Mouse (Mus musculus): ENCODE measurements around the gene Atg5.

The Atg5 gene

DNA sequence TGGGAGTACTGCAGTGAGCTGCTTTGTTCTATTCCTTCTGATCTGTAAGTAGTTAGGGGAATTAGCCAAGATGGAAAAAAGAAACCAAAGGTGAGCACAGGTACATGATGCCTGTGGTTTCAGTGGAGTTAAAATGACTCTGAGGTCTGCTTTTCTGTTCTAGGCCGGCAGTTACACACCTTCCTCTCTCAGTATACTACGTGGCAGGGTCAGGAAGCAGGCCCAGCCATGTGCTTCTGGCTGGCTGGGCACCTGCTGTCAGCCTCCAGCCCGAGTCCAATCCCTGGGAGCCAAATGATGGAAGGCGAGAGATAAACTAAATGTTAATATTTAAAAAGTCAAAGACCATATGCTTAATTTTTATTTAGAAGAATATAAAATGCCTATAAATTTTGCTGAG lies 85.3 kb downstream of the Atg5 start:
- no peak for DNase-seq (ENCODE audit: low spot score)

DNA sequence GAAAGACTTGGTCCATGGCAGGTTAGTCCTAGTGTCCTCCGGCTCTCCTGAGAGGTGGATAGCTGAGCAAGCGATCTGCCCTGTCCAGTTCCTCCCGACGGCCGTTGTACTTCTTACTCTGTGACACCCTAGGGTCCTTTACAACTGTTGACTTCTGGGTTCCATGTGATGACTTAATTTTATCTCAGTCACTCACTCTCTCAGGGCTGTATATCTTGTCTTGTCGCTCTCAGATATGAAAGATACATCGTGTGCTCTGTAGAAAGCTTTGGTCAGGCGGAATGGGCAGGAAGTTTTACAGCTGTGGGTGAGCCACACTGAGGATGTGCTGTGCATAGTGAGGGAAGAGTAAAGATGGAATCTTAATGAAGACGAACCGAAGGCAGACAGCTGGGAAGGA lies 86.2 kb downstream of the Atg5 start:
- no peak for DNase-seq (ENCODE audit: low spot score)

DNA sequence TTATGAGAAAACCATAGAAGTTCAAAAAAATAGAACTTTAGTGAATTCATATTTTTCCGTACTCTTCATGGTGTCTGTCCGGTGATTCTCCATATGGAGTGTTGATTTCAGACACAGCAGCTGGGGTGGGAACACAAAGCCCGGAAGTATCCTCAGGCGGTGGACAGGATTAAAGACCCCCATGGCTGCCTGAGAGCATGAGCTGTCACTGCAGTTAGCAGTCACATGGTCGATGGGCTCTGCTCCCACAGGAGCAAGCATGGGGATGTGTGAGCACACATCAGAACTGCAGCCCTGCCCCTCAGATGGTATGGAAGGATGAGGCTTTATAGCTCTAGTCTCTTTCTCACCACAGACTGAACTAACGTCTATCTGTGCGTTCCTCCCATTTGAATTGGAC lies 87.1 kb downstream of the Atg5 start:
- DNase-seq (ENCODE audit: low spot score), result no peak

DNA sequence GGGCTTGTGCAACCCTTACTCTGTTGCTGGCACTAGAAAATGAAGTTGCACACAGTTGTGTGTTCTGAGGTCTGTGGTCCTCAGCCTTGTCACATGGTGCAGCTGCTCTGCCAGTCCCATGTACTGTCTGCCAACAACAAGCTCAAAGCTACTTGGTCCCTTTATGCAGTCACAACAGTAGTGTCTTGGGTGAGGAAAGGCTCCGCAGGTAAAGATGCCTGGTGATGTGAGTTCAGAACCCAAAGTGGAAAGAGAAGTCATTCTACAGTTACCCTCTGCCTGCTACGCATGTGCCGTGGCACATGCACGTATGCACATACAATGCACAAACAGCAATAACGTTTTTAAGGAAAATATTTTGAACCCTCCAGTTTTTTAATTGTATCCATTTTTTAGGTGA lies 88.5 kb downstream of the Atg5 start:
- DNase-seq (ENCODE audit: low spot score), result no peak

DNA sequence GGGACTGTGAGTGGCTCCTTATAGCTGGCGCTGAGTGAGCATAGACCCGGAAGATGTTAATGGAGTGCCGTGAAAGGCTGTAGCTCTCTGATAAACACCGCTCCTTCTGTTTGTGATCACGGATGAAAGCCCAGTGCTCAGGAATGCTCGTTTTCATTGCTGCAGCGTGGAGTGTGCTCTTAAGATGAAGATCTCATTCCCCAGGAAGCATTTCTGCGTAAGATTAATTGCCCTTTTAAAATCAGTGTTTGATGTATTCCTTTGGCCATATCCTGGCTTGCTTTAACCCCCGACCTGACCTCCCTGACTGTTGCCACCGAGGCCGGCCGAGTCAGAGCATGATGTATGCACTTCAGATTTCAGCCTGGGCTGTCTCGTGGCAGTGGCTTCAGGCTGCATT lies 89.2 kb downstream of the Atg5 start:
- DNase-seq (ENCODE audit: low spot score), result no peak

DNA sequence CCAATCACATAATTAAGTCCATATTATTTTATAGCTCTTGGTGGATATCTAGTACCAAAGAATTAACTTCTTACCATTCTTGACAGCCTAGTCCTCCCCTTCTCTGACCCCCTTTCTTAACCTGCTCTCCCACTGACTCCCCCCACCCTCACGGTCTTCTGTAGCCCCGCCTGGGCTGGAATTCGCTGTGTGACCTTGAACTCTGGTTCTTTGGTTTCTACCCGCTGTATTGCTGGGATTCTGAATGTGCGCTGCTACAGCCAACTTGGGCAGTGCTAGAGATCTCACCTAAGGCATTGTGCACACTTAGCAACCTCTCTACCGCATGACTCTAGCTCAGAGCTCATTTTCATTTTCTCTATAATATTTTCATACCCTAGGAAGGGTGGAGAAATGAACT lies 90.7 kb downstream of the Atg5 start:
- no peak for DNase-seq (ENCODE audit: low spot score)

DNA sequence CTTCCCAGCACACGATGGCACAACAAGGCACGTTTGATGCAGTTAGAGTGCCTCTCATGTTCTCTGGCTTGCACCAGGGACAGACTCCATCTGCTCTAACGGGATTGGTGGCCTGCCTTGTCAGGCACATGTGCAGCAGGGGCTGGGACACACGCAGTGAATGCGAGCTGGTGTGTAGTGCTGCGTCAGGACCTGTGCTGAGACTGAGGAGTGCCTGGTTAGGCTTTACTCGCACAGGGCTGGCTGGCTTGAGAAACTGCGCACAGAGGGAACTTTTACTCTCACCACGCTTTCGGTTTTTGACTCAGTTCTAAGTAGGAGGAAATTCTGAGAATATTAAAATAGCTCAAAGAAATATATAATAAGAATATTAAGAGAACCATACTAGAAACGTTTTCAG lies 92.5 kb downstream of the Atg5 start:
- DNase-seq (ENCODE audit: low spot score), result no peak

DNA sequence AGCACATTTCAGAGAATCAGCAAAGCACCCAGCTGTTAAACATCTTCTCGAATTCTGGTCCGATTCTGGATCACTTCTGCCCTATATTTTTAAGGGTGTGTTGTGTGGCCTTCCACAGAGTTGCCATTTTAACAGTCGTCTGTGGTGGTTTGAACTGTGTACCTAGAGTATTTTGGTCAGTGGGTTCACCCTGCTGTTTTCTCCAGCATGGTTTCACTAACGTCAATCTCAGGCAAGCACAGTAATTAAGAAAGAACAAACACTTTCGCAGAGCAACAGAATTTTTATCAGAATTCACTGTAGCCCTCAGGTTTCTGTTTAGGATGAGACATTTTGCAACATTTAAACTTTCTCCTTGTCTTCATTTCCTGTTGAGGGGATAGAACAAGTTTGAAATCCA lies 94.3 kb downstream of the Atg5 start:
- no peak for DNase-seq (ENCODE audit: low spot score)

DNA sequence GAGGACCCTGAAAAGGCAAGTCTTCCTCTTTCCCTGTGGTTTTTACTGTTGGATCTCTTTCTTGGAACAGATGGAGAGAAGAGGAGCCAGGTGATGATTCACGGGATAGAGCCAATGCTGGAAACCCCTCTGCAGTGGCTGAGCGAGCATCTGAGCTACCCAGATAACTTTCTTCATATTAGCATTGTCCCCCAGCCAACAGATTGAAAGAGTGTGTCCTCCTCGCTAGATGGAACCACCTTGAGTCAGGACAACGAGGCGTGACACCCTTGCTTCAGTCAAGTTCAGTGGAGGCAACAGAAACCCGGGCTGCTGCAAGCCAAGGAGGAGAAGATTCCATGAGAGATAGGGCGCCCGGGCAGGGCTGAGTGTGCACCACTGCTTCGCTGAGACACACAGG lies 94.7 kb downstream of the Atg5 start:
- no peak for DNase-seq (ENCODE audit: low spot score)

DNA sequence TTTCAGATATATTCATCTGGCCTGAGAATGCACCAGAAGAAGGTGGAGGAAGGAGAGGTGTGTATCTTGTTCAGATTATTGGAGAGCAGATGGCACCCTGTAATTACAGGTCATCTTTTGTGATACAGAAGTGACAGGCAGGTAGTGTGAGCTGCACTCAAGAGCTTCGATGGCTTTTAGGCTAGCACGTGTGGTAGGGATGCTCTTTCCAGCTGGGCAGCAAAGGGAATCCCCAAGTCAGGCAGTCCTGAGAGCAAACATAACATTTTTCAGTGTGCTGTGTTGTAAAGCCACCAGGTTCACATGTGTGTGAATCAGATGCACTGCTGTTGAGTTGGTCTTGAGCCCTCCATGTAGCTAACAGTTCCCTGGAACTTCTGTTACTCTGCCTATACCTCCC lies 98.0 kb downstream of the Atg5 start:
- no peak for DNase-seq (ENCODE audit: low spot score)

DNA sequence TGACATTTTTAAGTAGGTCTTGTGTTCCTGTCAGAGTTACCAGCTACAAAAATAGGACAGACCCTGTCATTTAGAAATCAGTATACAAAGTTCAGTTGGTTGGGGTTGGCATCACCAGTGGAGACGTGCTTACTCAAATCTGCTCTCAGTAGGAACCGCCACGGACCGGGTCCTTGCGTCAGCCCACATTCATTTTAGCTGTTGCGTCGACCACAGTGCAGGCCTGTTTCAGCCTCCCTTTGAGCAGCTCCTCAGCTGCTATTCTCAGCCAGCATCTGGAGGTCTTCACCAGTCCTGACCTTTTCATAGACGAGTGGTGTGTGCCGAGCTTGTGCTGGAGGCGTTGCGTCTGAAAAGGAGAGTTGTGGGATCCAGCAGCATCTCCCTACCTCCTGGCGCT lies 98.9 kb downstream of the Atg5 start:
- no peak for DNase-seq (ENCODE audit: low spot score)

DNA sequence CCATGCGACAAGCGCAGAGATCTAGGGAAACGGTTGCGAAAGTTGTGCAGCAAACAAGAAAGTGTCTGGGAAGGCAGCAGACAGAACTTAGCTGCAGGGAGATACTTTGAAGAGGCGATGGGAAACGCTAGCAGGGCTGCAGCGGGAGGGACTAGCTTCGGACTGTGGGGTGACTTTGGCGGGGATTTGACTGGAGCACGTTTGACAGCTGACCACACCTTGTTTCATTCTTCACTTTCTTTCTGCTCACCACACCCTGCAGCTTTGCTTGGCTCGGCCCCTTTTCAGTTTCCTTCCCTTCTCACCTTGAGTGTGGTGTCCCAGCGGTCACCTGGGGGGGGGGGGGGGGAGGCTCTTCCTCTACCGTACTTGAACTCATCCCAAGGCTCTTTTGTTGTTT lies 100.4 kb downstream of the Atg5 start:
- no peak for DNase-seq (ENCODE audit: low spot score)

DNA sequence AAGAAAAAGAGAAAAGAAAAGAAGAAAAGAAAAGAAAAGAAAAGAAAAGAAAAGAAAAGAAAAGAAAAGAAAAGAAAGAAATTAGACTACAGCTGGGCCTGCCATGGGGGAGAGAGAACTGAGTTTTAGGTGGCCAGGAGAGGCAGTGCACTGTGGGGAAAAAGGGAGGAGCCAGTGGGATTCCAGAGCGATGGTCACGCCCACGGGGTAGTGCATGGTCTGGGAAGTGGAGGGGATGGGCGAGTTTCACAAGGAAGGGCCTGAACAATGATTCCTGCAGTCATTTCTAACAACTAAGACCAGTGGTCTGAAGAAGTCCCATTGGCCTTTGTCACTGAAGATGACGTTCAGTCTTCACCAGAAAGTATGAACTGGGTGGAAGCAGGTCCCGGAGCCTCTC lies 102.5 kb downstream of the Atg5 start:
- no peak for DNase-seq (ENCODE audit: low spot score)

DNA sequence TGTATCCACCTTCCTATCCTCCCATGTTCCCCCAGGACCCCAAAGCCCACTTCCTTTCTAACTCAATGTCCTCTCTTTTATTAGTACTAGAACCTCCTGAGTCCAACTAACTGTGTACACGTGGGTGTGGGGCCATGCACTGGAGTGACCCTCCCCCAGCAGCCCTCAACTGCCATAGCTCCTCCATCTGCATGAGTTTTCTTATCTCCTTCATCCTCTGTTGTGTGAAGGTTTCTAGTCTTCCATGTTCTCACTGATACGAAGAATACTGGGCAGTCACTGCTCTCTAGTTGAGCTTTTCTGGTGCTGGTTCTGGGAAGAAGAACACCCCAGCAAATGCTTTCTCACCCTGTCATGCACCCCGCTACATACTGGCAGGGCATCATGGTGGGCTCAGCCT lies 104.1 kb downstream of the Atg5 start:
- DNase-seq (ENCODE audit: low spot score), result no peak

DNA sequence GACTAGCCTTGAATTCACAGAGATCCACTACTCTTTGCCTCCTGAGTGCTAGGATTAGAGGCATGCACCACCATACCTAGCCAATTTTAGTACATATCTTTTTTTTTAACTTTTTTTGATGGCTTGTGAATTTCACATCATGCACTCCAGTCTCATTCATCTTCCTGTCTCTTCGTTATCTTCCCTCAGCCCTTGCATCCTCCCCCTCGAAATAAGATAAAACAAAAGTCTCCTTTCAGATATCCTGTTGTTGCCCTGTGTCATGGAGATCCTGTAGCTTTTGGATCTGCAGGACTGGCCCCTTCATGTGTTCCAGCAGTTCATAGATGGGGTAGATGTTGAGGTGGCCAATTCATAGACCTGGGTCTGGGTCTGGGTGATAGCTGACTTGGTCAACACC lies 106.5 kb downstream of the Atg5 start:
- DNase-seq (ENCODE audit: low spot score), result no peak

DNA sequence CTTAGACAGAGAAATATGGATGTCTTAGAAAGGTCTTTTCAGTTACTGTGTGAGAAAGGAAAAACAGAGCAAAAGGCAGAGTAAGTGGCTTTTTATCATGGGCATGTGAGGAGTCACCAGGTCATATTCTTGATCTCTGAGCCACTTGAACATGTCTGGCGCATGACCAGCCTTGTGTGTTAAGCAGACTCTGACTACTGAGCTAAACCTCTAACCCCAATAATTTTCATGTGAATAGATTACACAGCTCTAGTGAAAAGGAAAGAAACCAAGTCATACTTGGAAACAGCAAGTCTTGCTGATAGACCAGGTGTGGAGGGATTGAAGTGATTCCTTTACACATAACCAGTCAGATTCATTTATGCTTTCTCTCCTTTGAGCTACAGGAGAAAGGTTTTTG lies 107.3 kb downstream of the Atg5 start:
- no peak for DNase-seq (ENCODE audit: low spot score)

DNA sequence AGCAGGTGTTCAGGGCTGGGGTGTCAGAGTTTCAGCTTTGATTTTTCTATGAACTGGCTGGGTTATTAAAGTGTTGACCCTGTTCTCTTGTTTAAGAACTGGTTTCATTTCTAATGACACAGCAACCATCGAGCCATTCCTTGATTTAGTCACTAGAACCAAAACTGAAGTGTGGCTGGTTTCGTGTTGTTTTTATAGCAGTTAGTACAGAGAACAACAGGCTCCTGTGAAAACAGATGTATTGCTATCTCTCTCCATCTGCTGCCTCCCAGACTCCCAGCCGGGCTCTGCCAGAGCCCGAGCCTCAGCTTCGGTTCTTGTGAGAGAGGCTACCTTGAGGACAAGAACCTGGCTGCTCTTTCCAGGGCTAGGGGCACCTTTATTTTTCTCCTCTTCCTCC lies 109.7 kb downstream of the Atg5 start:
- DNase-seq (ENCODE audit: low spot score), result no peak

DNA sequence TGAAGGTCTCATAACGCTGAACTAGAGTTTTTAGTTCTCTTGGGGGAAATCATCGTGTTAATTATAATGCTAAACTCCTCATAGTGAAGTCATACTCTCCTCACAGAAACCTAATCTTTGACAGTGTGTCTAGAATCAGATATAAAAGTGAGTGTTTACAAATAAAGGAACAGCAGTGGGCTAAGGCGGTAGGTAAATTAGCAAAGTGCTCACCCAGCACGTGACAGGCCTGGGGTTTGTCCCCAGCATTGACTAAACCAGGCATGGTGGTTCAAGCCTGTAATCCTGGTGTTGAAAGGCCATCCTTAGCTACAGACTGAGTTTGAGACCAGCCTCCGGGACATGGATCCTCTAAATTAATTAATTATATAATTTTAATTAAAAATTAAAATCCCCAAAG lies 110.2 kb downstream of the Atg5 start:
- no peak for DNase-seq (ENCODE audit: low spot score)

DNA sequence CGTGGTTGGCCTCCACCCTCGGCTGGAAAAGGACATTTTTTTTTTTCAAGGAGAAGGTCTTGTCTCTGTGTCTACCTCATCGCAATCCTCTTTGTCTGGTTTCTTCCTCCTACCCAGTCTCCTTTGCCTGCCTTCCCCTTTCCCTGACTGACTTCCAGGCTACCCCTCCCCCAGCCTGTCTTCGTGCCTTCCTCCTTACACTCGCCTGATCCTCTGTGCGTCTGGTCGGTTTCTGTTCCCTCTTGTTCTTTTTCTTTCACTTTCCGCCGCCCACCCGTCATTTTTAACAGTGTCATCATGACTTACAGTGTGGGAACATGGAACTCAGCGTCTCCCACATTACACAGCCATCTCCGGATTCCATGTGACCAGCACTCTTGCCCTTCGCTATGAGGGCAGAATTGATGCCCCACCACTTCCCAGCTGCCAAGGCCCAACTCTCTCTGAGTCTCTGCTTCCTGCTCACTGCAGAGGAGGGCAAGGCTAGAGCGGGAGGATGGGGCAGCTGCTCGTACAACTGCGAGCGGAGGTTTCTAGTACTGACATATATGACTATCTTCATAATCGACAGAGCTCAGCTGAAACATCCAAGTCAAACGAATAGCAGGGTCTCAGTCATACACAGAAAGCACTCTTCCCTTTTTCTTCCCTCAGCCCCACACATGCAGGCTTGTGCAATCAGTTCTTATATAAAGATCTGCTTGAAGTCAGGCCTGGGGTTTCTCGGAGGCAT lies 112.5 kb downstream of the Atg5 start:
- peak; percentile 50 for DNase-seq (ENCODE audit: low spot score)

DNA sequence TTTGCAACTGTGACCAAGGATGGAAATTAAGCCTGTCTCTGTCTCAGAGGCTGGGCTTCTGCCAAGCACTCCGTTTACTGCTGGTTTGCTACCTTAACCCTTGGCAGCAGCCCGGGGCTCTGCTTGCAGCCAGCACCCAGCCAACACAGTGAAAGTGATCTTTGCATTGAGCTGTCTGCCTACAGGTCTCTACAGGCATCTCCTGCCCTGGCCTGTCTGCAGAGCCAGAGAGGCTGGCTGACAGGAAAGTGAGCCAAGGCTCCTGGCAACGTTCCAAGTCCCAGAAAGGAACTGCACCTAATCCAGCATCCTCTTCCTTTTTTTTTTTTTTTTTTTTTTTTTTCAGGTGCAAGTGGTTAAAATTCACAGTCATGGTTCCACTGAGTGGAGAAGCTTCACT lies 113.2 kb downstream of the Atg5 start:
- DNase-seq (ENCODE audit: low spot score), result peak; percentile 11

DNA sequence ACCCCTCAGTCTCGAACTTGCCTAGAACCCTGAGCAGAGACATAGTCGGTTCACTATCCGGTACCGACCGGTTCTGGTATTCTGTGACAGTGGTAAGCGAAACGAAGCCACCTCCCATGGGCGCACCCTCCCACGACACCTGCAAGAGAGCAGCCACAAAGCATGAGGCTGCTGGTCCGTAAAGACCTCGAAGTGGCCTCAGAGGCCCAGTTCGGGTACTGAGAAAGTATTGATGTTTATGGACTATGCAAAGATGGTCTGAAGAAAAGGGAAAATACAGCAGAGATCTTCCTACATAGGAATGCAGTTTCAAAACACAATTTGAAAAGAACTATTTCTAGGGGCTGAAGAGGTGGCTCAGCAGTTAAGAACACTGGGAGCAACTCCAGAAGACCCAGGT lies 113.8 kb downstream of the Atg5 start:
- DNase-seq (ENCODE audit: low spot score), result no peak

DNA sequence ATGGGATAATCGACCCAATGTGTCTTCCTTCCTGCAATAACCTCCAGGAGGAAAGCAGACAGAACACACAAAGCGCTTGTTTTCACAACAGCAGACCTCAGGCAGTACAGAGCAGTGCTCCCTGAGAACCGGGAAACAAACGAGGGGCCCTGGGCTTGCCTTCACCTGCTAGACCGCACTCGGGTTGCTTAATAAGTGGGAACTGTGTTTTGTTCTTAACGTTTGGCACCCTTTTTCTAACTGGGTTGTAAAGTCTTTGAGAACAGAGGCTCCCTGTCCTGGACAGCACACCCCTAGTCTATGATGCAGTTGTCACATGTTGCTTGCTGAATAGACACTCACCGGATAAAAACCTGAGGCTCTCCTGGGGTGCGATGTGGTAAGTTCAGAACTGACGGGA lies 115.1 kb downstream of the Atg5 start:
- no peak for DNase-seq (ENCODE audit: low spot score)

DNA sequence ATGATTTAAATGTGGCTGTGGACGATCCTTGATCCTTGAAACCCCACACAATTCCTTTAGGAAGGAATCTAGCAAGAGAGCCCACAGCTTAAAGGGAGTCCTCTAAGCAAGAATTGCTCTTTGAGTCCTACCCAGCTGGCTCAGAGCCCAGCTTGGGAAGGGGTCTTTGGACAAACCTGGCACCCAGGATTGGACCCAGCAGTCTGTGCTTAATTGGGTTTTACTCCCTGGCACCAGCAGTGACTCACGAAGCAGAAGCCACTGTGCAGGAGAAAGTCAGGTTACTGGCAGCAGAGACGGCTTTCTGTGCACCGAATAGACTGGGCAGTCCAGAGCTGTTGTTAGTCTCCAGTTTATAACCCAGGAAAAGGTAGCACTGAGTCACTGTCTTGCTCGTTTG lies 117.1 kb downstream of the Atg5 start:
- no peak for DNase-seq (ENCODE audit: low spot score)

DNA sequence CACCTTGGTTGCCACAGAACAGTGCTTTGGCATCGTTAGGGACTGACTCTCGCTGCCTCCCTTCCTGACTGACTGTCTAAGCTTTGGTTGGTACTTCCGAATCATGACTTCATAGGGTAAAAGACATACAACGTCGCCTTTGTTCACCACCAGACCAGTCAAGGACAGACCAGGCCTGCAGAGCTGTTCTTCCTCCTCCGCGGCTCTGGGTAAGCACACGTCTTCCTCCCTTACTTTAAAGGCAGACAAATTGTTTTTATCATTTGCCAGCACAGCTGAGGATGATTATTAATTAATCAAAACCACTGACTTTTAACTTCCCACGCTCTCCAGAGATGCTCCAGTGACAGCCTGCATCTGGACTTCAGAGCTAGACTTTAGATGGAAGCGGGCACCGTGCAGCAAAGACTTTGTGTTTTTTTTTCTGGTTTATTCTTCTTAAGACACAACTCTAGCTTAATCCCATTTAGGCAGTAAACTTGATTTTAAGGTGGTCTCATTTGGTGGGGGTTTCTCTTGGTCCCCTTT lies 120.6 kb downstream of the Atg5 start:
- DNase-seq (ENCODE audit: low spot score), result no peak

DNA sequence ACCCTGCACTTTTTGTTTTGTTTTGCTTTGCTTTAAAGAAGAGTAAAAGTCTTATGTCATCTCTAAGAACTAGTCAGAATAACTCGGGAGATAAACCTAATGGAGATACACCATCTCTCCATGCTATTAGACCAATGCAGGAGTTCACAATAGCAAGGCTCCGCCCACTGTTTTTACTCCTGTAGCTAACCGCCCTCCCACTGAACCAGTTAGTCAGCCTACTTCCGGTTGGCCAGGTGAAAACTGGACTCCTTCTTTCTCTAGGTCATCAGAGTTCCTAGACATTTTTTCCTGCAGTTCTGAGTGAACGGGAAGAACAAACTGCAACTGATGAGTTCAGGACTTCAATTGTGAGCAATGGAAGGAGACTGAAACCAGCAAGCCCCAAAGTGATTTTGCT lies 122.1 kb downstream of the Atg5 start:
- DNase-seq (ENCODE audit: low spot score), result no peak
